Mouse (Mus musculus): ENCODE data around the gene Olfr371.

Olfr371 gene

DNA sequence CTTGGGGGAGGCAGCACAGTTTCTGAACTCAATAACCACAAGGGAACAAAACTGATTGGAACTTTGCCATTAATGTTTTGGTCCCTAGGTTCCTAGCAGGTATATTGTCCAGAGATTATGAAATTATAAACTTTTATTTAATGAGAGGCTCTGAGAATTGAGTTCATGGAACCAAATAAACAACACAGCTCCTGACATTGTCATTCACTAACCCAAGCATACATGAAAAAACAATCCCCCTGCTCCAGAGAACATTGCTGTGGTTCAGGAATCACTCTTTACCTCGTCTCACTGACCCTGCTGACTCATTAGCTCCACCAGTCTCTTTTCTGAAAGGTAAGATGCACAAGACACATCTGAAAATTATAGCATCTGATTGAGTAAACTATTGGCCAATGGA, at the start of gene Olfr371:
TSS of gene Olfr371 (plus strand) at position 301 of the 400 bp plus-strand sequence.
- DNase-seq: no peak

DNA sequence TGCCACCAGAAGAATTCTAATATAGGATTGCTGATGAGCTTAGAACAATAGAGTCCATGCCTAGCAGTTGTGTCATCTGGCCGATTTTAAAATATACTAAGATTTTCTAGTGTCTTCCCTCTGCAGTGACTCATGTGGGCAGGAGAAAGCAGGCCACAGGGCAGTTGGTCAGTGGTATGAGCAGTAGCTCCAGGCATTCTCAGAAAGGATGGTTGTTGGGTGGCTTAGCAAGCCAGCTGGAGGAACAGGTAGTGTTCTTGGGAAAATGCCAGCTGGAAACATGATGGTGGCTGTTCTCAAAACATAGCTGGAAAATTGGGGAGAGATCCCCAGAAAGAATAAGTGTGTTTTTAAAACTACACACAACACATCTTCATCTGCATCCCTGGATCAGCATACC, 33.4 kb upstream of the Olfr371 start:
- no peak for DNase-seq

- no peak for DNase-seq
Measured at GRCm38 (mm10) chr8:85220220-85220619, 5.6 kb upstream of the Olfr371 start.

GRCm38 (mm10) chr8:85220992-85221391, 4.8 kb upstream of the Olfr371 start:
- peak; percentile 36 to 76 for DNase-seq

DNA sequence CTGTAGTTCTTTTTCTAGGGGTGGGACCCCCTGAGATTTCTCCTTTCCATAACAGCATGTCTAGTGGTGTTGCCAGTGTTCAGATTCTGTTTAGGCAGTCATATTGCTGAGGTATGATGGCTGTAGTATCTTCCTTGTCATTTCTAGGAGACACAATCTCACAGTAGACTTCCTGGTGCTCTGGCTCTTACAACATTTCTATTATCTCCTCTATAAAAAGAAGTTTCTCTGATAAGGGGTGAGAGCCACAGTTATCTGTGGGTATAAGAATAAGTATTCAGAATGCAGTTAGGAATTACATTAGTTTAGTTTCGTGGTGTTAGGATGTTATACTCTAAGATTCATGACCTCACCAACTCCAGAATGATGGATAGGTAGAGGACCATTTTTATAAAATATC, 1.5 kb downstream of the Olfr371 start:
- no peak for DNase-seq
